Mouse (Mus musculus): ENCODE data around the gene Mbnl1.
"Not testable (repeated sequence)": the region's sequence is repeated elsewhere in the genome, so short reads cannot be mapped to it uniquely, and the experiment has no call there.

DNA sequence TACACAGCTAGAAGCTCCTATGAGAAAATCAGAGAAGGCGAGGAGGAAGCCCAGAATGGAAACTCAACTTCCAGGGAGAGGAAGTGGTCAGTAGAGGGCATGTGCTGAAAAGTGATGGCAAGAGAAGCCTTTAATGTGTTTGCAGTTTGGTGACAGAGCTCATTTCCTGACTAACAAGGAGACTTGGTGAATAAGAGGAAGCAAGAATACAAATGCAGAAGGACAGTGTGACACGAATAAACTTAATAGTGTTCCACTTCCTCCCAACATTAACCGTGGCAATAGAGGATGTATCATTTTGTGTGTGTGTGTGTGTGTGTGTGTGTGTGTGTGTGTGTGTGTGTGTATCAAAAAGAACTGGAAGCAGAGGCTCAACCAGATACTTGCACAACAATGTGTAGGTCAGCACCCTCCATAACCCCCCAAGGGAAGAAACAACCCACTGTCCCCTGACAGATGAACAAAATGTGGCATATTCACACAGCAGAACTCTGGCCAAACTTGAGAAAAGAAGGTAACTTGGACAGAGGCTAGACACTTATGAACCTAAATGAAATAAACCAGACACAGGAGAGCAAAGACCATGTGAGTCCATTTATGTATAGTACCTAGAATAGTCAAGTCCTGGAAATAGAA, 3.3 kb upstream of the Mbnl1 start:
- TF ChIP-seq E2F4 (IDR thresholded peaks at IDR 0.05; ENCODE audit: insufficient replicate concordance, low read depth, low read length); PAX5 (IDR thresholded peaks at IDR 0.05; ENCODE audit: low read length); CTCF (conservative IDR thresholded peaks at IDR 0.05 in 1 of 2, IDR thresholded peaks at IDR 0.05 in 1 of 2; ENCODE audit: low read depth in 2 of 2, low read length in 2 of 2); MAZ (IDR thresholded peaks at IDR 0.05; ENCODE audit: low read depth, low read length); CHD2 (IDR thresholded peaks at IDR 0.05; ENCODE audit: low read length); POLR2A (IDR thresholded peaks at IDR 0.05; ENCODE audit: low read depth, low read length); ETS1 (conservative IDR thresholded peaks at IDR 0.05; ENCODE audit: low read depth, low read length); GABPA (IDR thresholded peaks at IDR 0.05; ENCODE audit: insufficient replicate concordance, low read depth, low read length); HCFC1 (IDR thresholded peaks at IDR 0.05; ENCODE audit: low read depth, low read length); EP300 (IDR thresholded peaks at IDR 0.05; ENCODE audit: low read length); POLR2AphosphoS2 (IDR thresholded peaks at IDR 0.05; ENCODE audit: low read depth, low read length); NELFE (IDR thresholded peaks at IDR 0.05; ENCODE audit: low read depth, low read length): not testable (repeated sequence)

Measured in CH12.LX (cell line).